Mouse (Mus musculus) NIH3T3 (cell line): ENCODE measurements around the gene Edem3.
"Not testable (repeated sequence)": the region's sequence is repeated elsewhere in the genome, so short reads cannot be mapped to it uniquely, and the experiment has no call there.

ENCODE experiments used
- DNase-seq: peaks from one replicate; pipeline ENCODE4 v3.0.0-alpha.2; 2012; ENCODE audit warnings: low read depth

Gene Edem3

DNA sequence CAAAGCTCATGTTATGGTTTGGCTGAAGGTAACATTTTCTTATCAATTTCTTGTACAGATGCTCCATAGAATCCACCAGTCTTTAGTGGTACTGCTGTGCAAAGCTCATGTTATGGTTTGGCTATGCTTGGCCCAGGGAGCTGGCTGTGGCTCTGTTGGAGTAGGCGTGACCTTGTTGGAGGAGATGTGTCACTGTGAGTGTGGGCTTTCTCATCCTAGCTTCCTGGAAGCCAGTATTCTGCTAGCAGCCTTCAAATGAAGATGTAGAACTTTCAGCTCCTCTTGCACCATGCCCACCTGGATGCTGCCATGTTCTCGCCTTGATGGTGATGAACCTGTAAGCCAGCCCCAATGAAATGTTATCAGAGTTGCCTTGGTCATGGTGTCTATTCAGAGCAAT, 5.3 kb upstream of the Edem3 start:
- not testable (repeated sequence) for DNase-seq

DNA sequence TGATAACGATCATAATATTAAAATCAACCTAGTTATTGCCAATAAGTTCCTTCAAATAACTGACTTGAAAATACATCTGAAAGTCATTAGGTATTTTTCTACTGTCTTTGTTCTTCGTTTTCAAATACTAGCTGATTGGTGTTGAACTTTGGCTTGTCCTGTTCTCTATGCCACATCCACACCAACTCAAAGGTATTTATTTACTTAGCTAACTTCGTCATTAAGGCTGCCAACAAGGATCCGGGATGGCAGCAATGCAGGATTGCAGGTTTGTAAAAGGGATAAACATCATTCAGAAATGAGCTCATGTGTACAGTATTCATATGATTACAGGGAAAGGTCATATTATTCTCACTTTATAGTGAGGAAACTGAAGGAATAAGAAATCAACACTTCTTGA, 2.2 kb upstream of the Edem3 start:
- DNase-seq: no peak

DNA sequence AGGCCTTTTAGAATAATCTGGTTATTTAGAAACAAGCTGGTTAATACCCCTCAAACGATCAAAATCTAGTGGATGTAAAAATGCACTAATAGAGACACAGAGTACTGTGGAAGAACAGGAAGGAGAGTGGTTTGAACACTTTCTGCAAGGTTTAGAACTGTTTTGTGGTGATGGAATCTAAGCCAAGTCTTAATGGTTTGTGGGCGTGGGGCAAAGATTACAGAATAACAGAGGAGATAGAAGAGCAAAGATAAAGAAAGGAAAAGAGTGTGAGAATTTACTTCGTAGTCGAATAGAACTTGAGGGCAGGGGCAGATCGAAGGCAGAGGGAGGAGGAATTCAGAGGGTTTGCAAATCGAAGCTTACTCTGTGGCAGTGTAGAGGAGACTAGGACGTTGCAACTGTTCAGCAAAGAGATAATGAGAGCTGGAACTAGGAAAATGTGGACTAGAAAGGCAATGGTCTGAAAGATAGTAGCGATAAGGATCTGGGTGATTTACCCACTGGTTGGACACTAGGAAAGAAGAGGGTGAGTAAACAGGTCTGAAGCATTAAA, 1.7 kb upstream of the Edem3 start:
- DNase-seq: no peak

DNA sequence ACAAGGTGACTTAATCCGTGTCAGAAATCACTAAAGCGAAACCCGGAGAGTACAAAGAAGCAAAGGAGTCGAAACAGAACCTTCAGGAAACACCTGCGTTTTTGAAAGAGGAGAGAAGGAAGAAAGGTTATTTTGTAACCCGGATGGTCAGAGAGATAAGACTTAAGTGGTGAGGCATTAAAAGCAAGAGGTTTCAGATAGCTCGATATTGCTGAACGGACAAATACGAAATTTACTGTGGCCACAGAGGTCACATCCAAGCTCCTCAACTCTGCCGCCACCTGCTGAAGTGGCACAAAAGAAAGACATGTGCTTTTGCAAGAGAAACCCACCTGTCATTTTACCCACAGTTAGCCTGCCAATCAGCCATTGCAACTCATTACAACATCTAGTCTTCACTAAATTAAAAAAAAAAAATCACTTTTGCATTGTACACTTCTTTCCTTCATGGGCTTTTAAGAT, 1.1 kb upstream of the Edem3 start:
- peak; percentile 21 for DNase-seq

DNA sequence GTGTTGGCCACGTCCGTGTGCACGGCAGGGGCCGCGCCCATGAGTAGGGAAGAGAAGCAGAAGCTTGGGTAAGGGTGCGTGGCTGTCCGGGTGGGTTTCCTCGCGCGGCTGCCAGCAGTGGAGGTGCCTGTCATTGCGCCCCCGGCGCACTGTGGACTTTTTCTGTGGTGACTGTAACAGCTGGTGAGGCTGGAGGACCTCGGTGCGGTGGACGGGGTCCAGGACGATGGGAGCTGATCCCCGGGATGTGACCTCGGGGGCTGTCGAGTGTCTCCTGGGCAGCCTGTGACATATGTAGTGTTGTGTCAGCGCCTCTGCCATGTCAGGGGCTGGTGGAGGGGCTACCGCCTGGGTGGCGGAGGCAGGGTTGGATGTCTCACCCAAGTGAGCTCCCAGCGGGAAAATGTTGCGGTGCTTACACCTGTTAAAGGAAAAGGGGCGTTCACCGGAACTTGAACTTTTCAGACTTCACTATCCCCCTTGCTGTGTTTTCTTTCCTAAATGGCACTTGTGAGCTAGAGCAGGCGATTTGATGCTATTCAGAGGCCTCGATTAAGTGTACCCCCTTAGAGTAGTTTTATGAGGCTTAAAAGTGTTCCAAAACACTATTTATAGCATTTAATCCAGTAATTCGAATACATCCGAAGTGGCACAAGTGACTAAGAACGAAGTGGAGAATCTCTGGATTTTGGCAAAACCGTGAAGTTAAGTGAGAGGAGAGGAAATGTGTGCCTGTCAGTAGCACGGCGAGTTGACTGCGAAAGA, 671 bp downstream of the Edem3 start:
- DNase-seq: peak; percentile 9

DNA sequence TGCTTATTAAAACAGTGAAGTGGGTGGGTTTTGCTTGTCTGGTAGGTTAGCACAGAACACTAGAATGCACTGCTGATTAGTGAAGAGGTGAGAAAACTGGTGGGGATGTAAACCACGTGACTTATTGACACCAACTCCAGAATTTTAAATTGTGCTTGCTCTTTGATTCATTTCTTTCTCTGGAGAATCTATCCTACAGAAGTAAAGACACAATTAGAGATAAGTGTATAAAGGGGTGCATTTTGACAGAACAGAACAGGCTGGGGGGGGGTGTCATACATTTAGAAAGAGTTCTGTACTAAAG, 1.2 kb downstream of the Edem3 start:
- no peak for DNase-seq

DNA sequence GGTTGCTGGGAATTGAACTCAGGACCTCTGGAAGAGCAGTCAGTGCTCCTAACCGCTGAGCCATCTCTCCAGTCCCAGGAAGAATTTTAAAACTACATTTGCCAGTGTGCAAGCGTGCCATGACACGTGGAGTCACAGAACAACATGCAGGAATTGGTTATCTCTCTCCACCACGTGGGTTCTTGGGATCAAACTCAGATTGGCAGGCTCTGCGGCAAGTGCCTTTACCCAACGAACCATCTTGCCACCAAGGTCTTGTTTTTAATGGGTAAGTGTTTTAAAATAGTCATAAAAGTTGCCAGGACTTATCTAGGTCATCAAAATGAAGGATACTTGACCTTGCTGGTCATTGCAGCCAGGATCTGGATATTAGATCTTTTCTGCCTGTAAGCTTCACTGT, 3.1 kb downstream of the Edem3 start:
- DNase-seq: no peak

DNA sequence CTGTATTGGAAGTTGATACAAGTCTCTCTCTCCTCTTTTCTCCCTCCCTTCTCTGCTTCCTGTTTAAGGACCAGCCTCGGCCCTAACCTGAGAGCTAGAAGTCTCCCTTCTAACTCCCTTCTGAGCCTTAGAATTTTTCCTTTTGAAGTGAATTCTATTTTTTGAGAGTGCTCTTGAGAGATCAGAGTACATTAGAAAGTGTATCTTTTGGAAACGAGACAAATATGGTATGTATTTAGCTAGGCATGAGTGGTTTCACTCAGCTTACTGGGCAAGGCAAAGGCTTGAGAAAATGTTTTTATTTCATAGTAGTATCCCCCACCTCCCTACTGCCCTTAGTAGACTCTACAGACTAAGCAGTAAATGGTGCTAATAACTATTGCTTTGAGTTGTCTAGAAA, 3.8 kb downstream of the Edem3 start:
- no peak for DNase-seq

DNA sequence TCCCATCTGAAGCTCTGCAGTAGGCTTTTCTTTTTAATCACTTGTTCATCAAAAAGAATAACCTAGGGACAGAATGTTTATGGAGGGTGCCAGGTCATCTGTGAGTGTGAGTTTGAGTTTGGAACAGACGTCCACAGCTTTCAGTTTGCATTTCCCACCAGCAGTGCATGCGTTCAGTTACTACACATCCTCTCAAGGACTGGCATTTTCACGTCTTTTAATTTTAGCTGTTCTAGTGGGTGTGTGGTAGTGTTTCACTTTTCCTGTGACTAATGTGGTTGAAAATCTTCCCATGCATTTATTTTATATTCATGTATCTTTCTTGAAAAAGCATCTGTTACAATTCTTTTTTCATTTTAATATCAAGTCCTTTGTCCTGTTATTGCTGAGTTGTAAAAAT, 9.1 kb downstream of the Edem3 start:
- DNase-seq: no peak

DNA sequence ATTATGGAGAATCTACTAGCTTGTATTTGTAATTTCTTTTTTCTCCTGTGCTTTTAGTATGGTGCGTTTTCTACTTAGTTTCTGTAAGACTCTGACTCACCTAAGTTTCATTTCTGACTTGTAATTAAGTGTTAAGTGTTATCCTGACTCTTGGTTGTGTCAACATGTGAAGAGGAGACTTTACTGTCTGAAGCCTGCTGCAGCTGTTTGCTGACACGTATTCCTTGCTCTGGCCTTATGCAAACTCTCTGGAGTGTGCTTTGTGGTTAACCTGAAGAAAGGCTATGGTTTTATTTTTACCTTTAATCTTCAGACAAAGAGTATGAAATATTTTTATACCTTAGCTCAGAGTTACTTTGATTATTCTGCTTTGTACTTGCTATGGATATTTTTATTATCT, 11.0 kb downstream of the Edem3 start:
- no peak for DNase-seq

DNA sequence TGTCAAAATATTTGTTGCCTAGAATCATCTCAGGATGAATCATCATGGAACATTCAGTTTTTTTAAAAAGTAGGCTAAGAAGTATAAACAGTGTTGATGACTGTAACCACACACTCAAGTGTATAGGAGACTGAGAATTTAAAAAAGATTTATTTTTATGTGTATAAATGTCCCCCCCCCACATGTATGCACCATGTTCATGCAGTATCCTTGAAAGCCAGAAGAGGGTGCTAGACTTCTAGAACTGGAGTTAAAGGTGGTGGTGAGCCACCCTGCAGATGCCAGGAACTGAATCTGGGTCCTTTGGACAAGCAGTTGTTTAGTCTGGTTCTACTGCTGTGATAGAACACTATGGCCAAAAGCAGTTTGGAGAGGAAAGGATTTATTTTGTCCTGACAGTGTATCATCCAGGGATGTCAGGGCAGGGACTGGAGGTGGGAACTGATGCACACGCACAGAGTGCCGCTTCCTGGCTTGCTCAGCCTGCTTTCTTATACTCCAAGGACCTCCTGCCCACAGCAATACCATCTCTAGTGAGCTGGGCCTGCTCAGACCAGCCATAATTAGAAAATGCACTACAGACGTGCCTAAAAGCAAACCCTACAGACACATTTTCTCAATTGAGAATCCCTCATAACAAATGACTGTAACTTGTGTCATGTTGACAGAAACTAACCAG, 11.9 kb downstream of the Edem3 start:
- peak; percentile 59 for DNase-seq

DNA sequence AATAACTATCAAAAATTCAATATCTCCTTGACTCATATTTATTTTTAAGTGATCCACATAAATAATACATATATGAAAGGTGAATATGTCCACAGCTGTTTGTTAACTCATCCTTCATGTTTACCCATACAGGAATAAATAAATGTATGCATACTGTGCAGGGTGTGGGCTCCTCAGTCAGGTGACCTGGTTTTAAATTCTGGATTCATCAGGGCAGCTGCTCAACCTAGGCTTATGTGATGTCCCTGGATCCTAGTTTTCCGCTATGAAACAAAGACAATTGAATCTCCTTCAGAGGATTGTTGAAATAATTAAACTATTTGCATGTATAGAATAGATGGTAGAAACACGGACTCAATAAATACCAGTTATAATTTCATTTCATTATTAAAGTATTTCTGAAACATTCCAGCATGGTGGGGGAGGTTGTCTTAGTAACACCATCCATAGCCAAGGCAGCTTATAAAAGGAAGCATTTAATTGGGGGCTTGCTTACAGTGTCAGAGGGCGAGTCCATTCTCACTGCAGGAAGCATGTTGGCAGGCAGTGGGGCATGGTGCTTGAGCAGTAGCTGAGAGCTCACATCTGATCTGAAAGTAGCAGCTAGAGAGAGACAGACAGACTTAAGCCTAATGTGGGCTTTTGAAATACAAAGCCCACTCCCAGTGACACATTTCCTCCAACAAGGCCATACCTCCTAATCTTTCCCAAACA, 14.2 kb downstream of the Edem3 start:
- no peak for DNase-seq

DNA sequence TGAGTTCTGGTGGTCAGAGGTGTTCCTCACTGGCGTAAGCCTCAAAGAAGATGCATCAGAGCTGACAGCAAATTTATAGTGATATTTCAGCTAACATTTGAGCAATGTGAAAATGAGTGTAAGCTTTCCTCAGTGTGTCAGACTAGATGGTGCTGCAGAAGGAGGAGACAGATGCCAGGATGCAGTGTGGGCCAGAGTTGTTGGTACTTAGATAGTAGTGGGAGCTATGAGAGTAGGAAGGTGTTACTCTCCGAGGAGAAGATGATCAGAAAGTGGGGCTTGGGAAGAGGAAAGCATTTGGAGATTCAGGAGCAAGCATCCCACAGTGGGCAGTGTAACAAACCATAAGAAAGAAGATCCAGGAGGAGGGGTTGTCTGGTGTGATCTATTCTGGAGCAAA, 22.4 kb downstream of the Edem3 start:
- no peak for DNase-seq

DNA sequence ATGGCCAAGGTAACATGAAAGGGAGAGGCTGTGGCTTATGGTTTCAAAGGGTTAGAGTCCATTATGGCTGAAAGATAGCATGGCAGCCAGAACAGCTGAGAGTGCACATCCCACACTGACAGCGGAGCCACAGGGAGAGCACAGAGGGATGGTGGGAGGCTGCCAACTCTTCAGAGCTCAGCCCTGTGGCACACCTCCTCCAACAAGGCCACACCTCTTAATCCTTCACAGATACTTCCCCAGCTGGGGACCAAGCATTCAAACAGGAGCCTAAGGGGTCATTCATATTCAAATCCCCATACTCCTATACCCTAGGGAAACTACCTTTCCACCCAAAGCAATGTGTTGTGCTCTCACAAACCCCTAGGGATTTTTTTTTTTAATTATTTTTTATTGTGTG, 23.4 kb downstream of the Edem3 start:
- DNase-seq: no peak

DNA sequence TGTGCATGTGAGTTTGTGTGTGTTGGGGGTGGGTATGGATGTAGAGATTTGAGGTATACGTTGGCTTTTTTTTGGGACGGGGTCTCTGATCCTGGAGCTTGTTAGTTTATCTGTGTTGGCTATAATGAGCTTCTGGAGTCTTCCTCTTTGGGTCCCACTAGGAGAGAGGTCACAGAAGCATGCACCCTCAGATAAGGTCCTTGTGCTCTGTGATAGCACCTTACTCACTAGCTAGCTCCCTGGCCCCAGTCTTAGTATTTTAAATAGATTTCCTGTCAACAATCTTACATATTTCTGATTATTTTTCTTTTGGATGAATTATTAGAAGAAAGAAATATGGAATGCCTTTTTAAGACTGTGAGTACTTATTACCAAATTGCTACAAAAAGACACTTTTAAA, 24.1 kb downstream of the Edem3 start:
- DNase-seq: no peak

DNA sequence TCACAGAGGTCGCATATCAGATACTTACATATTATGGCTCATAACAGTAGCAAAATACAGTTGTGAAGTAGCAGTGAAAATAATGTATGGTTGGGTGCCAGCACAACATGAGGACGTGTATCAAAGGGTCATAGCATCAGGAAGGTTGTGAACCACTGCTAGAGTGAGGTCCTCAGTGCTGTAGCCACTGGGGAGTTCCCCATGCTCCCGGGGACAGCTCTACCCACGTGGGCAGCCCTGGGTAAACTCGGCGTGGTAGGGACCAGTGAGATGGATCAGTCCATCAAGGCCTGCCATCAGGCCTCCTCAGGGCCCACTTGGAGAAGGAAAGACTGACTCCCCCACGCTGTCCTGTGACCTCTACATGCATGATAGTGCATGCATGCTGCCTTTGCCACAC, 26.3 kb downstream of the Edem3 start:
- no peak for DNase-seq

DNA sequence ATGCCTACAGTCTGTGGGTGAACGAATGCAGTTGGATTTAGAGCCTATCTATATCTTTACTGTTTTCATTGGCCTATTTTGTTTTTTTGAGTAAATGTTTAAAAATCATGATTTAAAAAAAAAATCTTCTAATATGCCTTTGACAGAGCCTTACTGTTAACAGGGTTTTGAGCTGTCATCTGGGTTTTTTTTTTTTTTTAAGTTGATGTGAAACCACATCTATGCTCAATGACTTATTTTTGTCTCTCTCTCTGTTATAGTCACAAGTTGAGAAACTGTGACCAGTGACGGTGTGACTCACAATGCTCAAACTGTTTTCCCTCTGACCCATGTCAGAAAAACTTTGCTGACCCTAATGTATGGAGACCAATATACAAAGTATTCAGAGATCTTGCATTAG, 28.2 kb downstream of the Edem3 start:
- DNase-seq: no peak

DNA sequence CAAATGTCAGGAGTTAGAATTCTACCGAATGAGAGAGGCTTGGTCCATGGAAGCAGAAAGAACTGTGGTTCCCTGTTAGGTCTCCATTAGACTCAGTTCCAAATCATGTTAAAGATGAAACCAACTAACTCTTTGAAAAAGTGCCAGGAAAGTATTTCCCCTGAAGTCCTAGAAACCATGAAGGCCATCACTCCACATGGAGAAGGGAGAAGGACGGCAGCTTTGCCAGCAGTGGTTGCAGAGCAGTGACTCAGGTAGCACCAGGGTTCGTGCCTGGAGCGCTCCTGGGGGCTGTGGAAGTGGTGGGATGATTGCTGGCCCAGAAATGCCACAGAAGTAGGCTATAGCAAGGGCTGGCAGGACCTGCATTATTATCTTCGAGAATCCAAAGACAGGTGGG, 31.2 kb downstream of the Edem3 start:
- DNase-seq: no peak

DNA sequence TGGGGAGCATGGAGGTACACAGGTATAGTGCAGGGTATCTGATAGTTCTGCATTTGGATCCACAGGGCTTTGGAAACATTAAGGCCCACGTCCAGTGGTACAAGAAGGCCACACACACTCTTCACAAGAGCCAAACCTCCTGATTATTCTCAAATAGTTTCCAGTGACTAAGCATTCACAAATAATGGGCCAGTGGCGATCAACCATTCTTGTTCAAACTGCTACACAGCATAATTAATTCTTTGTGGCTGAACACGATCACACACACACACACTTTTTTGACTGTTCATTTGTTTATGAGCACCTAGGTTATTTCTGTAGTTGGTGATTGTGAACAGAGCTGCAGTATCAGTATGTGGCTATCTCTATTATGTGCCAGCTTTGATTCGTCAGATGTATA, 34.0 kb downstream of the Edem3 start:
- no peak for DNase-seq

DNA sequence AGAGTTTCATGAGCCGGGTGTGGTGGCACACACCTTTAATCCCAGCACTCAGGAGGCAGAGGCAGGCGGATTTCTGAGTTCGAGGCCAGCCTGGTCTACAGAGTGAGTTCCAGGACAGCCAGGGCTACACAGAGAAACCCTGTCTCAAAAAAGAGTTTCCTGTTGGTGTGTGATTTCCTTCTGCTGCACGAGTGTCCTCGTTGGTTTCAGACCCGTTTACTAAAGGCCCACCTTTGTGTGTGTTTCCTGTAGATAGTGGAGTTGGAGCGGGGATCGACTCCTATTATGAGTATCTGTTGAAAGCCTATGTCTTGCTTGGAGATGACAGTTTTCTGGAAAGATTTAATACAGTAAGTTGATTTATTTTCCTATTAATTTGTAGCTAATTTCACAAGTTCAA, 36.9 kb downstream of the Edem3 start:
- not testable (repeated sequence) for DNase-seq

DNA sequence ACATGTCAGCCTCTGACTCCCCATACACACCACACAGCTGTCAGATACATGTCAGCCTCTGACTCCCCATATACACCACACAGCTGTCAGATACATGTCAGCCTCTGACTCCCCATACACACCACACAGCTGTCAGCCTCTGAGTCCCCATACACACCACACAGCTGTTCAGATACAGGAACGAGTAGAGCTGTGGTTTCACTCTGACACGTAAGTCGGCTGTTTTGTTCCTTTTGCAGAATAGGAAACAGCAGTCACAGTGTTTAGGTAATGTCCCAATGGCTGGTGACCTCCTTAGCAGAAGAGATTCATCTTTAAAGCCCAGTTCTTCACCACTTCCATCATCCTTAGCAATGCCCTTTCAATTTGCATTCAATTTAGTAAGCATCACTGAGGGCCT, 47.6 kb downstream of the Edem3 start:
- not testable (repeated sequence) for DNase-seq

DNA sequence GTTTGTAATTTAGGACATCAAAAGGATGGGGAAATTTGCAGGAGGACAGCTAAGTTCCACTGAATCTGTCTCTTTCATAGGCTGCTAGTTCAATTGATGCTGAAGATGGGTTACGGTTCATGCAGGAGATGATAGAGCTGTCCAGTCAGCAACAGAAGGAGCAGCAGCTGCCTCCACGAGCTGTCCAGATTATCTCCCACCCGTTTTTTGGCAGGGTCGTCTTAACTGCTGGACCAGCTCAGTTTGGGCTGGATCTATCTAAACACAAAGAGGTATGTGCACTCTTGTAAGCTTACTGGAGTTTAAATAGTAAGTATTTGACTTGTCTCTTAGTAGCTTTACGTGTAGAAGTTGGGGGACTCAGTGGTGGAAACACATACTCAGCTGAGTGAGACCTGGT, 52.1 kb downstream of the Edem3 start:
- DNase-seq: no peak
